Mouse (Mus musculus) natural killer cell, adult 2 months (primary cell): ENCODE results near the gene Zfp995.
"Not testable (repeated sequence)": the region's sequence is repeated elsewhere in the genome, so short reads cannot be mapped to it uniquely, and the experiment has no call there.

Experiments used
- DNase-seq, 2 experiments: peaks; one replicate each; pipeline ENCODE4 v3.0.0; 2022; ENCODE audit warnings: low spot score in 2 of 2

Zfp995 gene

GRCm38 (mm10) chr17:21909456-21910052, at the start of gene Zfp995:
Gene Zfp995, minus strand, starts transcription at chr17:21909926.
- peak; percentile 25 to 43 for DNase-seq

DNA sequence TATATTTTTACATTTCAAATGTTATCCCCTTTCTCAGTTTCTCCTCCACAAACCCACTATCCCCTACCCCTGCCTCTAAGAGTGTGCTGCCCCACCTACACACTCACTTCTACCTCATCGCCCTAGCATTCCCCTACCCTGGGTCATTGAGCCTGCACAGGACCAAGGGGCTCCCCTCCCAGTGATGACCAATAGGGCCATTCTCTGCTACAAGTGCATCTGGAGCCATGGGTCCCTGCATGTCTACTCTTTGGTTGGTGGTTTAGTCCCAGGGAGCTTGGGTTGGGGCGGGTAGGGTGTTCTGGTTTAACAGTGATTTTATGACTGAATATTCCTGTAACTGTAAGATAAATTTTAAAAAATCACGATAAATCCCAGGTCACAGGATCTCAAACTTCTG, 687 bp downstream of the Zfp995 start:
- DNase-seq, result no peak

DNA sequence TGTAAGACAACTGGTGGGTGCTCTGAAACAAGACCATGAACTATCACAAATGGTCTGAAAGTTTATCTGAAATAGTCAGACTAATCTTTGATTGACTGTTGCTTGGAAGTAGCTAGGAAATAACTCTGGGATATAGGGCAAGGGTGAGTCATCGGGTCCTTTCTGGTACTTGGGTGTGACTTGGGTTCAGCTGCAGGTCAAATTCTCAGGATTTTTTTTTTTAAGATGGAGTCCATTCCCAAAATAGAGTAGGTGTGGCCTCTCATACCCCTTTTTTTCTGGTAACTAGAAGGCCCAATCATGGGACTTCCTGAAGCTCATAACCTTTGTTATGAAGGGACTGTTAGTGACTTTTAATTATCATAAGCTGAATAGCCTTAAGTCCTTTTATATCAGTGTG, 38.5 kb downstream of the Zfp995 start:
- no peak for DNase-seq

- not testable (repeated sequence) for DNase-seq
Measured at GRCm38 (mm10) chr17:21846322-21846582, 63.5 kb downstream of the Zfp995 start.

- no peak for DNase-seq
Measured at GRCm38 (mm10) chr17:21845545-21846321, 64.0 kb downstream of the Zfp995 start, which contains the start of gene Zfp820. Gene Zfp820, minus strand, starts transcription at chr17:21845772.

DNA sequence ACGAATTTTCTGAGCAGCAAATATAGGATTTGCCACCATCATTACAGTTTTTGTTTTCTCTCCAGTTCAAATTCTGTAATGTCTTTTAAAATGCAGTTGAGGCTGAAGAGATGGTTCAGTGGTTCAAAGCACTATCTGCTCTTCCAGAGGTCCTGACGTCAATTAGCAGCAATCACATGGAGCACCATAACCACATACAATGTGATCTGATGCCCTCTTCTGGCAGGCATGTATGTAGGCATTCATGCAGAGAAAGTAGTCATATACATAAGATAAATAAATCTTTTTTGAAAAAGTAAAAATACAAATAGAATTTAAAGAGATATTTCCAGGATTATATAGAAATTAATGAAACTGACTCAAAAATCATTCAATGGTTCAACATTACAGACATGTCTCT, 71.2 kb downstream of the Zfp995 start:
- DNase-seq, result no peak
